Mouse (Mus musculus) testis, adult 2 months (tissue): ENCODE data around the gene Ttll9. TPM values are rescaled to one million over a fixed set of nuclear protein-coding genes. Genes with fewer than 3 reads are reported as not detected.

ENCODE experiments used
- H3K27ac ChIP-seq: fragments of 200-500 bp; 2 replicates; pipeline ENCODE4 v1.5.1; 2012; ENCODE audit warnings: low read depth, low read length; ENCODE audit not compliant: control insufficient read depth, insufficient read depth
- H3K27me3 ChIP-seq: fragments of 200-500 bp; 2 replicates; pipeline ENCODE4 v1.6.1; 2012; ENCODE audit warnings: mild to moderate bottlenecking, low read length, moderate library complexity; ENCODE audit not compliant: control insufficient read depth, insufficient read depth
- H3K36me3 ChIP-seq: fragments of 200-500 bp; 2 replicates; pipeline ENCODE4 v1.6.1; 2012; ENCODE audit warnings: mild to moderate bottlenecking, low read length; ENCODE audit not compliant: control insufficient read depth, insufficient read depth
- H3K4me1 ChIP-seq: fragments of 200-500 bp; 2 replicates; pipeline ENCODE4 v1.6.1; 2012; ENCODE audit warnings: low read length; ENCODE audit not compliant: control insufficient read depth, insufficient read depth
- H3K4me3 ChIP-seq: fragments of 200-500 bp; 2 replicates; pipeline ENCODE4 v1.5.1; 2012; ENCODE audit warnings: low read depth, mild to moderate bottlenecking, low read length, moderate library complexity, mixed read lengths; ENCODE audit not compliant: control insufficient read depth
- CTCF ChIP-seq: fragments of 200-500 bp; IDR thresholded peaks from 2 replicates; pipeline ENCODE4 v1.5.1; 2012; ENCODE audit warnings: low read depth, mild to moderate bottlenecking, inconsistent platforms, low read length, moderate library complexity; ENCODE audit not compliant: control insufficient read depth, insufficient read depth, insufficient replicate concordance
- POLR2A ChIP-seq: fragments of 200-500 bp; IDR thresholded peaks from 2 replicates; pipeline ENCODE4 v1.6.1; 2012; ENCODE audit warnings: low read depth, mild to moderate bottlenecking, inconsistent platforms, low read length, moderate library complexity; ENCODE audit not compliant: control insufficient read depth
- polyA plus RNA-seq: library from polyadenylated mRNA; depleted of rRNA; stranded (reverse); fragments of >200 nt; gene quantifications from 2 replicates; pipeline ENCODE4 v1.2.3, GENCODE M21; 2012

Ttll9 gene
- polyA plus RNA-seq, 1 experiment = 203 TPM

- Histone ChIP-seq H3K4me3 (peak overlapping the region; percentile 10), H3K27ac (no peak overlapping the region), H3K36me3 (peaks cover 2% of the 10 kb centered on the region), H3K4me1 (peaks cover 2% of the 10 kb centered on the region; the same call in 1 of the 2 replicates), H3K27me3 (no peaks in the 10 kb centered on the region)
- no peak for TF ChIP-seq CTCF
- TF ChIP-seq POLR2A = no peak
These were observed 53.5 kb downstream of the Ttll9 start for GRCm38 (mm10) chr2:153015804-153016203.

GRCm38 (mm10) chr2:153016786-153017185, 54.5 kb downstream of the Ttll9 start:
- no peak overlapping the region for H3K4me3 ChIP-seq
- H3K36me3 ChIP-seq = peaks cover 2% of the 10 kb centered on the region
- no peak for TF ChIP-seq POLR2A
- TF ChIP-seq CTCF = no peak
- H3K4me1 ChIP-seq = peaks cover 2% of the 10 kb centered on the region; the same call in 1 of the 2 replicates
- H3K27ac ChIP-seq = no peak overlapping the region
- no peaks in the 10 kb centered on the region for H3K27me3 ChIP-seq

- TF ChIP-seq POLR2A = no peak
- no peak for TF ChIP-seq CTCF
- Histone ChIP-seq H3K36me3 (no peaks in the 10 kb centered on the region), H3K4me3 (no peak overlapping the region), H3K27me3 (no peaks in the 10 kb centered on the region), H3K27ac (no peak overlapping the region), H3K4me1 (peaks cover 2% of the 10 kb centered on the region; the same call in 1 of the 2 replicates)
These were observed 57.1 kb downstream of the Ttll9 start for GRCm38 (mm10) chr2:153019355-153019754.

- Histone ChIP-seq H3K27me3 (no peaks in the 10 kb centered on the region), H3K4me3 (no peak overlapping the region), H3K36me3 (no peaks in the 10 kb centered on the region), H3K4me1 (no peaks in the 10 kb centered on the region), H3K27ac (no peak overlapping the region)
- no peak for TF ChIP-seq POLR2A
- TF ChIP-seq CTCF = no peak
These were observed 58.9 kb downstream of the Ttll9 start for GRCm38 (mm10) chr2:153021163-153021562.

- H3K36me3 ChIP-seq = no peaks in the 10 kb centered on the region
- no peak overlapping the region for H3K27ac ChIP-seq
- TF ChIP-seq POLR2A = no peak
- no peak for TF ChIP-seq CTCF
- no peak overlapping the region for H3K4me3 ChIP-seq
- H3K4me1 ChIP-seq = no peaks in the 10 kb centered on the region
- no peaks in the 10 kb centered on the region for H3K27me3 ChIP-seq
These were observed 60.6 kb downstream of the Ttll9 start for GRCm38 (mm10) chr2:153022855-153023254.

- Histone ChIP-seq H3K4me3 (no peak overlapping the region), H3K27me3 (no peaks in the 10 kb centered on the region), H3K4me1 (peaks cover under 1% of the 10 kb centered on the region; the same call in 1 of the 2 replicates), H3K27ac (no peak overlapping the region), H3K36me3 (no peaks in the 10 kb centered on the region)
- TF ChIP-seq POLR2A = no peak
- TF ChIP-seq CTCF = no peak
These were observed 63.8 kb downstream of the Ttll9 start for GRCm38 (mm10) chr2:153026052-153026451.

- Histone ChIP-seq H3K4me3 (no peak overlapping the region), H3K27ac (no peak overlapping the region), H3K4me1 (peaks cover 10% of the 10 kb centered on the region), H3K27me3 (no peaks in the 10 kb centered on the region), H3K36me3 (no peaks in the 10 kb centered on the region)
- TF ChIP-seq POLR2A = no peak
- TF ChIP-seq CTCF = no peak
These were observed 65.2 kb downstream of the Ttll9 start for GRCm38 (mm10) chr2:153027501-153027900.

GRCm38 (mm10) chr2:153030422-153030821, 68.1 kb downstream of the Ttll9 start:
- no peak for TF ChIP-seq POLR2A
- no peak for TF ChIP-seq CTCF
- Histone ChIP-seq H3K27me3 (no peaks in the 10 kb centered on the region), H3K4me3 (no peak overlapping the region), H3K36me3 (no peaks in the 10 kb centered on the region), H3K27ac (no peak overlapping the region), H3K4me1 (peaks cover 13% of the 10 kb centered on the region)
